Mouse (Mus musculus) MEL (cell line): Measurements from ENCODE around the gene Kif26b. TPM values are rescaled to one million over a fixed set of nuclear protein-coding genes. Genes with fewer than 3 reads are reported as not detected.

ENCODE experiments used
- DNase-seq: peaks from one replicate; pipeline ENCODE4 v3.0.0; 2011; ENCODE audit warnings: low read depth, low spot score
- H3K27ac ChIP-seq: 2 replicates; pipeline ENCODE4 v1.5.1; 2012; ENCODE audit warnings: low read depth, mild to moderate bottlenecking, control low read depth, low read length, moderate library complexity; ENCODE audit not compliant: control insufficient read depth
- H3K27me3 ChIP-seq, 2 experiments: fragments of 150-350 bp in 1 of 2; sonication (generic) in 1 of 2; 2 replicates each; pipeline ENCODE4 v1.6.1; 2012; ENCODE audit warnings: low read length in 2 of 2, mild to moderate bottlenecking in 2 of 2, improper control_type of control experiment in 1 of 2, moderate library complexity in 1 of 2; ENCODE audit not compliant: insufficient read depth in 2 of 2, control insufficient read depth in 1 of 2
- H3K36me3 ChIP-seq, 2 experiments: 2 replicates each; pipeline ENCODE4 v1.6.1; 2012 to 2014; ENCODE audit warnings: low read length in 2 of 2, improper control_type of control experiment in 1 of 2, inconsistent platforms in 1 of 2, mild to moderate bottlenecking in 1 of 2; ENCODE audit not compliant: insufficient read depth in 2 of 2, control insufficient read depth in 1 of 2
- H3K4me1 ChIP-seq, 2 experiments: fragments of 150-350 bp in 1 of 2; sonication (generic) in 1 of 2; 2 replicates each; pipeline ENCODE4 v1.6.1; 2012; ENCODE audit warnings: low read length in 2 of 2, improper control_type of control experiment in 1 of 2, mild to moderate bottlenecking in 1 of 2; ENCODE audit not compliant: insufficient read depth in 2 of 2, control insufficient read depth in 1 of 2
- H3K4me3 ChIP-seq, 2 experiments: fragments of 150-350 bp in 1 of 2; sonication (generic) in 1 of 2; 2 replicates each; pipeline ENCODE4 v1.5.1; 2012; ENCODE audit warnings: low read depth in 2 of 2, low read length in 2 of 2, mild to moderate bottlenecking in 2 of 2, moderate library complexity in 2 of 2, control low read depth in 1 of 2, improper control_type of control experiment in 1 of 2; ENCODE audit not compliant: control insufficient read depth in 1 of 2, insufficient read depth in 1 of 2
- H3K79me2 ChIP-seq: 2 replicates; pipeline ENCODE4 v1.6.1; 2012; ENCODE audit warnings: mild to moderate bottlenecking, low read length, moderate library complexity; ENCODE audit not compliant: control insufficient read depth, poor library complexity, insufficient read depth
- H3K9ac ChIP-seq: 2 replicates; pipeline ENCODE4 v1.6.1; 2012; ENCODE audit warnings: low read depth, mild to moderate bottlenecking, control low read depth, low read length, moderate library complexity; ENCODE audit not compliant: control insufficient read depth, poor library complexity, severe bottlenecking
- H3K9me3 ChIP-seq: fragments of 150-350 bp; sonication (generic); replicated peaks from 2 replicates; pipeline ENCODE4 v1.6.1; 2012; ENCODE audit warnings: mild to moderate bottlenecking, low read length, improper control_type of control experiment, moderate library complexity; ENCODE audit not compliant: insufficient read depth
- CHD1 ChIP-seq: IDR thresholded peaks from 2 replicates; pipeline ENCODE4 v1.6.1; 2012; ENCODE audit warnings: low read depth, mild to moderate bottlenecking, inconsistent platforms, low read length, improper control_type of control experiment
- CHD2 ChIP-seq: IDR thresholded peaks from 2 replicates; pipeline ENCODE4 v1.6.1; 2011; ENCODE audit warnings: low read length, improper control_type of control experiment
- CTCF ChIP-seq, 3 experiments: IDR thresholded peaks in 2 of 3; conservative IDR thresholded peaks in 1 of 3; 2 replicates each; pipeline ENCODE4 v1.5.1; 2011 to 2012; ENCODE audit warnings: low read length in 3 of 3, low read depth in 2 of 3, mild to moderate bottlenecking in 2 of 3, improper control_type of control experiment in 1 of 3, inconsistent platforms in 1 of 3, mixed read lengths in 1 of 3, moderate library complexity in 1 of 3; ENCODE audit not compliant: control insufficient read depth in 1 of 3, insufficient read depth in 1 of 3, poor library complexity in 1 of 3, severe bottlenecking in 1 of 3
- E2F4 ChIP-seq: IDR thresholded peaks from 2 replicates; pipeline ENCODE4 v1.6.1; 2011; ENCODE audit warnings: low read depth, low read length, improper control_type of control experiment, borderline replicate concordance
- ELF1 ChIP-seq: IDR thresholded peaks from 2 replicates; pipeline ENCODE4 v1.6.1; 2014; ENCODE audit warnings: low read depth, mild to moderate bottlenecking, inconsistent platforms, low read length, improper control_type of control experiment, moderate library complexity
- EP300 ChIP-seq, 2 experiments: IDR thresholded peaks; 2 replicates each; pipeline ENCODE4 v1.6.1; 2011; ENCODE audit warnings: improper control_type of control experiment in 2 of 2, low read length in 2 of 2, low read depth in 1 of 2, mild to moderate bottlenecking in 1 of 2
- ETS1 ChIP-seq: IDR thresholded peaks from 2 replicates; pipeline ENCODE4 v1.6.1; 2012; ENCODE audit warnings: low read depth, mild to moderate bottlenecking, inconsistent platforms, low read length, improper control_type of control experiment, moderate library complexity
- GABPA ChIP-seq: IDR thresholded peaks from 2 replicates; pipeline ENCODE4 v1.6.1; 2012; ENCODE audit warnings: low read depth, mild to moderate bottlenecking, inconsistent platforms, low read length, improper control_type of control experiment, moderate library complexity
- JUND ChIP-seq: IDR thresholded peaks from 2 replicates; pipeline ENCODE4 v1.6.1; 2011; ENCODE audit warnings: low read depth, mild to moderate bottlenecking, improper control_type of control experiment, low read length
- MAX ChIP-seq: IDR thresholded peaks from 2 replicates; pipeline ENCODE4 v1.6.1; 2011; ENCODE audit warnings: low read length, improper control_type of control experiment
- MAZ ChIP-seq: IDR thresholded peaks from 2 replicates; pipeline ENCODE4 v1.6.1; 2012; ENCODE audit warnings: low read depth, mild to moderate bottlenecking, inconsistent platforms, low read length, improper control_type of control experiment
- MEF2A ChIP-seq: IDR thresholded peaks from 2 replicates; pipeline ENCODE4 v1.6.1; 2014; ENCODE audit warnings: low read depth, mild to moderate bottlenecking, inconsistent platforms, low read length, improper control_type of control experiment; ENCODE audit not compliant: poor library complexity, insufficient replicate concordance, severe bottlenecking; ENCODE audit errors: extremely low read depth
- MXI1 ChIP-seq: IDR thresholded peaks from 2 replicates; pipeline ENCODE4 v1.6.1; 2011; ENCODE audit warnings: mild to moderate bottlenecking, low read depth, low read length, improper control_type of control experiment
- MYB ChIP-seq: IDR thresholded peaks from 2 replicates; pipeline ENCODE4 v1.6.1; 2011; ENCODE audit warnings: mild to moderate bottlenecking, low read depth, low read length, improper control_type of control experiment
- MYC ChIP-seq: IDR thresholded peaks from 2 replicates; pipeline ENCODE4 v1.6.1; 2011; ENCODE audit warnings: low read depth, mild to moderate bottlenecking, low read length, improper control_type of control experiment, moderate library complexity
- POLR2AphosphoS2 ChIP-seq: IDR thresholded peaks from 2 replicates; pipeline ENCODE4 v1.6.1; 2011; ENCODE audit warnings: low read length, improper control_type of control experiment
- POLR2AphosphoS5 ChIP-seq: IDR thresholded peaks from 2 replicates; pipeline ENCODE4 v1.6.1; 2012; ENCODE audit warnings: low read depth, borderline replicate concordance, mild to moderate bottlenecking, inconsistent platforms, low read length, moderate library complexity, mixed read lengths
- RAD21 ChIP-seq: IDR thresholded peaks from 2 replicates; pipeline ENCODE4 v1.6.1; 2011; ENCODE audit warnings: mild to moderate bottlenecking, low read depth, low read length, improper control_type of control experiment
- RCOR1 ChIP-seq: IDR thresholded peaks from 2 replicates; pipeline ENCODE4 v1.6.1; 2012; ENCODE audit warnings: low read depth, mild to moderate bottlenecking, inconsistent platforms, low read length, improper control_type of control experiment
- SIN3A ChIP-seq: IDR thresholded peaks from 2 replicates; pipeline ENCODE4 v1.6.1; 2012; ENCODE audit warnings: low read length, improper control_type of control experiment, inconsistent platforms
- SMC3 ChIP-seq: IDR thresholded peaks from 2 replicates; pipeline ENCODE4 v1.6.1; 2011; ENCODE audit warnings: low read depth, low read length, improper control_type of control experiment
- TAL1 ChIP-seq: IDR thresholded peaks from 2 replicates; pipeline ENCODE4 v1.6.1; 2012; ENCODE audit warnings: mild to moderate bottlenecking, inconsistent platforms, low read length, moderate library complexity, mixed read lengths
- TCF12 ChIP-seq: IDR thresholded peaks from 2 replicates; pipeline ENCODE4 v1.6.1; 2014; ENCODE audit warnings: low read depth, mild to moderate bottlenecking, inconsistent platforms, low read length, improper control_type of control experiment, moderate library complexity
- UBTF ChIP-seq: IDR thresholded peaks from 2 replicates; pipeline ENCODE4 v1.6.1; 2012; ENCODE audit warnings: low read depth, mild to moderate bottlenecking, inconsistent platforms, low read length, improper control_type of control experiment, moderate library complexity, borderline replicate concordance; ENCODE audit not compliant: insufficient read depth
- USF1 ChIP-seq: IDR thresholded peaks from 2 replicates; pipeline ENCODE4 v1.6.1; 2014; ENCODE audit warnings: low read depth, mild to moderate bottlenecking, inconsistent platforms, low read length, improper control_type of control experiment, moderate library complexity
- USF2 ChIP-seq, 2 experiments: IDR thresholded peaks; 2 replicates each; pipeline ENCODE4 v1.6.1; 2011 to 2012; ENCODE audit warnings: improper control_type of control experiment in 2 of 2, low read length in 2 of 2, borderline replicate concordance in 1 of 2, inconsistent platforms in 1 of 2, low read depth in 1 of 2, mild to moderate bottlenecking in 1 of 2; ENCODE audit not compliant: insufficient read depth in 1 of 2
- ZMIZ1 ChIP-seq: IDR thresholded peaks from 2 replicates; pipeline ENCODE4 v1.6.1; 2012; ENCODE audit warnings: low read depth, mild to moderate bottlenecking, inconsistent platforms, low read length, improper control_type of control experiment, moderate library complexity
- polyA plus RNA-seq, 2 experiments: library from polyadenylated mRNA; stranded (reverse) in 1 of 2; unstranded in 1 of 2; fragments of >175 nt in 1 of 2; fragments of >200 nt in 1 of 2; gene quantifications; 2 replicates each; pipeline versions ENCODE4 v1.2.1 to v1.2.4; 2012; ENCODE audit warnings: low replicate concordance in 2 of 2, low read depth in 1 of 2; ENCODE audit not compliant: insufficient read length in 2 of 2, insufficient read depth in 1 of 2, missing spikeins in 1 of 2
- total RNA-seq: library from RNA; depleted of rRNA; stranded (reverse); fragments of 300-350 nt; gene quantifications from 2 replicates; pipeline ENCODE4 v1.2.3, GENCODE M21; 2012

Gene Kif26b
- total and polyA plus RNA-seq, 3 experiments, result 0.08 to 0.50 TPM; not detected in 1

GRCm38 (mm10) chr1:178673051-178673450 is 144.1 kb downstream of the Kif26b start:
- TF ChIP-seq POLR2AphosphoS2 (no peak), ETS1 (no peak), E2F4 (no peak), RAD21 (no peak), MAX (no peak), ZMIZ1 (no peak), USF1 (no peak), UBTF (no peak), MYC (no peak), RCOR1 (no peak), TAL1 (no peak), JUND (no peak), CHD2 (no peak), SMC3 (no peak), EP300 (IDR thresholded peaks at IDR 0.05; ENCODE audit: low read depth in 1 of 2, low read length in 2 of 2) (no peak), MYB (no peak), GABPA (no peak), ELF1 (no peak)
- no peak for DNase-seq
- no peaks in the 10 kb centered on the region for H3K79me2 ChIP-seq
- H3K27me3 ChIP-seq, result no peaks in the 10 kb centered on the region
- H3K36me3 ChIP-seq, result peaks cover 0 to 35% of the 10 kb centered on the region in 2 experiments; a peak in 2 of 4 replicates
- no peak overlapping the region for H3K27ac ChIP-seq
- H3K4me1 ChIP-seq, result peaks cover 27 to 36% of the 10 kb centered on the region in 2 experiments
- no peaks in the 10 kb centered on the region for H3K9me3 ChIP-seq
- H3K4me3 ChIP-seq, result no peak overlapping the region
- H3K9ac ChIP-seq, result no peak overlapping the region

- TF ChIP-seq POLR2AphosphoS2 (no peak), TCF12 (no peak), JUND (no peak), MEF2A (no peak), MYB (no peak), MAZ (no peak), SIN3A (no peak), SMC3 (no peak), USF2 (IDR thresholded peaks at IDR 0.05; ENCODE audit: borderline replicate concordance in 1 of 2, insufficient read depth in 1 of 2, low read depth in 1 of 2, low read length in 2 of 2) (no peak), MAX (no peak), CTCF (IDR thresholded peaks at IDR 0.05 in 2 of 3, conservative IDR thresholded peaks at IDR 0.05 in 1 of 3; ENCODE audit: control insufficient read depth in 1 of 3, insufficient read depth in 1 of 3, low read depth in 2 of 3, low read length in 3 of 3, poor library complexity in 1 of 3, severe bottlenecking in 1 of 3) (no peak), RAD21 (no peak), CHD1 (no peak), POLR2AphosphoS5 (no peak), ETS1 (no peak), MXI1 (no peak), GABPA (no peak)
- TF ChIP-seq, all 39 proteins: peak for 0
- no peak for DNase-seq
- no peaks in the 10 kb centered on the region for H3K27me3 ChIP-seq
- H3K9me3 ChIP-seq, result no peaks in the 10 kb centered on the region
- H3K79me2 ChIP-seq, result no peaks in the 10 kb centered on the region
- peaks cover 30 to 40% of the 10 kb centered on the region in 2 experiments for H3K4me1 ChIP-seq
- H3K27ac ChIP-seq, result no peak overlapping the region
- H3K4me3 ChIP-seq, result no peak overlapping the region
- peaks cover 0 to 39% of the 10 kb centered on the region in 2 experiments; a peak in 2 of 4 replicates for H3K36me3 ChIP-seq
- H3K9ac ChIP-seq, result no peak overlapping the region
These were observed 144.6 kb downstream of the Kif26b start for GRCm38 (mm10) chr1:178673506-178673905.
